Mouse (Mus musculus) heart, adult 2 months (tissue): ENCODE results near the gene Mas1.

Experiments used
- CTCF ChIP-seq: fragments of 200-600 bp; IDR thresholded peaks from 2 replicates; pipeline ENCODE4 v1.8.1; 2022; ENCODE audit warnings: antibody characterized with exemption, mild to moderate bottlenecking, moderate library complexity
- POLR2A ChIP-seq: fragments of 200-500 bp; IDR thresholded peaks from 2 replicates; pipeline ENCODE4 v1.6.1; 2011; ENCODE audit warnings: mild to moderate bottlenecking, low read depth, low read length, control low read depth; ENCODE audit not compliant: insufficient read depth

DNA sequence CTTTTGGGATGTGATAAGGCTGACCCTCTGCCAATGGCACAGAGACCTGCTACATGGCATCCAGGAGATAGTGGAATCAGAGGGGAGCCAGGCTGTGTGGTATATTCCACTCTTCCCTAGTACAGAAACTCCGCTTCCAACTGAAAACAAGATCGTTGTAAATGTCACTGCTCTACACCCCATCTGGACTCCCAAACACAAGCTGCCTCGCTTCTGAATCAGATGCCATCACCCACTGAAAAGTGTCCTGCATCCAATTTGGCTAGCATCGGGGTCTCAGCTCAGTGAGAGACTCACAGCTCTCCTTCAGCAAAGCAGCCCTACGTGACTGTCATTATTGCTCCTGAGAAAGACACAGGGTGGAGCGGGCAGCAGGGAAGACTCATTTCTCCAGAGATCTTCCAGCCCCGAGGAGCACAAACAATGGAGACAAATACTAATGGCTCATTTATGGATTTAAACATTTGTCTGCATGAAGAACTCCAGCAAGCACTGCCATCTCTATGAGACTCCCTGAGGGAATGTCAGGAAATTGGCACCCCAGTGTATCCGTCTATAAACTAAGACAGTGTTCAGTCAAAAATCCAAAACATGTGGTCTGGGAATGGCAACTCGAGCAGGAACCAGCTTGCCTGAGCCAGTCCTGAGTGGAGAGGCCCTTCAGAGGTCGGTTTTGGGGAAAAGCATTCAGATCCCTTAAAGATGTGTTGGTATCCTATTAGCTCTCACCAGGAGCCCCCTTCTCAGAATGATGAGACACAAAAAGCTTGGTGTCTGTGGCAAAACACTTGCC lies 28.3 kb downstream of the Mas1 start:
- TF ChIP-seq POLR2A, result no peak
- TF ChIP-seq CTCF, result no peak
